Mouse (Mus musculus) liver, embryonic 13.5 days (tissue): ENCODE results near the gene A630001G21Rik. TPM values are rescaled to one million over a fixed set of nuclear protein-coding genes. Genes with fewer than 3 reads are reported as not detected.

Experiments used
- ATAC-seq: fragments of 200-750 bp; cut with Nextera tagmentation; 2 replicates; pipeline ENCODE4 v1.8.0; 2017; ENCODE audit warnings: low read depth, mild to moderate bottlenecking, moderate number of reproducible peaks, moderate library complexity
- DNase-seq: peaks from one replicate; pipeline ENCODE4 v3.0.0; 2022
- H3K27ac ChIP-seq: fragments of 300-500 bp; sonication (generic); 2 replicates; pipeline ENCODE4 v1.5.1; 2015; ENCODE audit warnings: moderate library complexity, mild to moderate bottlenecking, inconsistent platforms
- H3K27me3 ChIP-seq: fragments of 300-500 bp; sonication (generic); 2 replicates; pipeline ENCODE4 v1.6.1; 2015; ENCODE audit warnings: mild to moderate bottlenecking, inconsistent platforms
- H3K36me3 ChIP-seq: fragments of 300-500 bp; sonication (generic); 2 replicates; pipeline ENCODE4 v1.6.1; 2015; ENCODE audit warnings: mild to moderate bottlenecking, inconsistent platforms
- H3K4me1 ChIP-seq: fragments of 300-500 bp; sonication (generic); replicated peaks from 2 replicates; pipeline ENCODE4 v1.6.1; 2015; ENCODE audit warnings: inconsistent platforms
- H3K4me2 ChIP-seq: fragments of 300-500 bp; sonication (generic); 2 replicates; pipeline ENCODE4 v1.6.1; 2015; ENCODE audit warnings: inconsistent platforms, mild to moderate bottlenecking, moderate library complexity
- H3K4me3 ChIP-seq: fragments of 300-500 bp; sonication (generic); replicated peaks from 2 replicates; pipeline ENCODE4 v1.5.1; 2015; ENCODE audit warnings: mild to moderate bottlenecking, inconsistent platforms
- H3K9ac ChIP-seq: fragments of 300-500 bp; sonication (generic); 2 replicates; pipeline ENCODE4 v1.6.1; 2015; ENCODE audit warnings: mild to moderate bottlenecking, inconsistent platforms
- H3K9me3 ChIP-seq: fragments of 300-500 bp; sonication (generic); replicated peaks from 2 replicates; pipeline ENCODE4 v1.6.1; 2016; ENCODE audit warnings: inconsistent platforms
- WGBS: fragments of 180-500 bp; shearing (Covaris S2); methylation state at CpG from one replicate; pipeline ENCODE4 v1.1.7; 2015; ENCODE audit not compliant: insufficient replicate concordance; 5-methylcytosine and 5-hydroxymethylcytosine counted together
- polyA plus RNA-seq: library from polyadenylated mRNA; unstranded; fragments of >200 nt; fragmentation: Nextera tagmentation; extraction: Ambion mirVana; gene quantifications from 2 replicates; pipeline ENCODE4 v1.2.1, GENCODE M21; 2015

A630001G21Rik gene
- polyA plus RNA-seq, 1 experiment from 2014 or later: 2.6 TPM

GRCm38 (mm10) chr1:85750650-85751049, 27.8 kb downstream of the A630001G21Rik start:
- Histone ChIP-seq H3K4me2 (no peak overlapping the region), H3K4me3 (no peak overlapping the region), H3K27ac (no peak overlapping the region), H3K36me3 (no peaks in the 10 kb centered on the region), H3K9me3 (no peaks in the 10 kb centered on the region), H3K4me1 (peaks cover 14% of the 10 kb centered on the region), H3K27me3 (no peaks in the 10 kb centered on the region), H3K9ac (no peak overlapping the region)
- 35% methylated on average over 4 of the region's 4 CpGs for WGBS
- DNase-seq (no peak), ATAC-seq (no peak)

- no peak for ATAC-seq
- 79% methylated on average over 2 of the region's 2 CpGs for WGBS
- DNase-seq: no peak
- Histone ChIP-seq H3K27ac (no peak overlapping the region), H3K9ac (no peak overlapping the region), H3K36me3 (no peaks in the 10 kb centered on the region), H3K27me3 (no peaks in the 10 kb centered on the region), H3K4me1 (peaks cover 14% of the 10 kb centered on the region), H3K9me3 (no peaks in the 10 kb centered on the region), H3K4me3 (no peak overlapping the region), H3K4me2 (no peak overlapping the region)
Measured at GRCm38 (mm10) chr1:85749829-85750228, 28.6 kb downstream of the A630001G21Rik start.

DNA sequence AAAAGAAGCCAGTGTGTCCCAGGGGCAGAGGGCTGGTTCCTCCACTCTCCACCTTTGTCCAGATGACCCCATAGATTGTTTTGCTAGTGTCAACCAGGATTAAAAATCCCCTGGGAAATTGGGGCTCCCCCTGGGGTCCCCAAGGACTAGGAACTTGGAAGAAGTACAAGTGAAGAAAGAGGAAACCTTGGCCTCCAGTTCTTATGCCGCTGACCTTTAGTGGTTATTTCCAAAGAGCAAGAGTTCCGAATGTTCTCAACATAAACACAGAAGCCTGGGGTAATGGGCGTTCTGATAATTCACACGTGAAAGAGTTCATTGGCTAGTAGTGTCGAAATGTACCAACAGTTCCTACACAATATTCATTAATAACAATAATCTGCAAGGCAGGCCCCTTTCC, 31.9 kb downstream of the A630001G21Rik start:
- Histone ChIP-seq H3K4me1 (peaks cover 10% of the 10 kb centered on the region), H3K27ac (no peak overlapping the region), H3K9me3 (no peaks in the 10 kb centered on the region), H3K9ac (no peak overlapping the region), H3K4me3 (no peak overlapping the region), H3K27me3 (no peaks in the 10 kb centered on the region), H3K36me3 (no peaks in the 10 kb centered on the region), H3K4me2 (no peak overlapping the region)
- 68% methylated on average over 5 of the region's 5 CpGs for WGBS
- DNase-seq (no peak), ATAC-seq (no peak)

DNA sequence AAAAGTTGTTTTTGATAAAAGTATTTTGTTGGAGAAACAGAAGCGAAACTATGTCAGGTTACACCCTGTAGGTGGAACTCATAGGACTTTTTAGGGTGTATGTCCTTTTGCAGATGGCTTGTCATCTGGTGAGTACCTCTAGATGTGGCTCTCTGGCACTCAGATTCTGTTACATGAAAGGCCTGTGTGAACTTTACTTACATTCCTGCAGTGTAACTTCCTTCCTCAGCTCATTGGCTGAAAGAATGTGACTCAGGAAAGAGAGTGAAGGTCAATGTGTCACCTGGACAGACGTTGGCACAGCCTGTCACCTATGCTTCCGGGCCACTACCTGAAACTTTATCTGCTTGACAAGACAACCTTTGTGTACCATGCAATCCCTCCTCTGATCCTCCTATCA, 33.9 kb downstream of the A630001G21Rik start:
- DNase-seq (no peak), ATAC-seq (no peak)
- no peak overlapping the region for H3K9ac ChIP-seq
- 58% methylated on average over 3 of the region's 3 CpGs for WGBS
- no peak overlapping the region for H3K4me2 ChIP-seq
- no peaks in the 10 kb centered on the region for H3K9me3 ChIP-seq
- H3K4me3 ChIP-seq: no peak overlapping the region
- H3K27me3 ChIP-seq: no peaks in the 10 kb centered on the region
- H3K4me1 ChIP-seq: no peaks in the 10 kb centered on the region
- H3K27ac ChIP-seq: no peak overlapping the region
- H3K36me3 ChIP-seq: no peaks in the 10 kb centered on the region

DNA sequence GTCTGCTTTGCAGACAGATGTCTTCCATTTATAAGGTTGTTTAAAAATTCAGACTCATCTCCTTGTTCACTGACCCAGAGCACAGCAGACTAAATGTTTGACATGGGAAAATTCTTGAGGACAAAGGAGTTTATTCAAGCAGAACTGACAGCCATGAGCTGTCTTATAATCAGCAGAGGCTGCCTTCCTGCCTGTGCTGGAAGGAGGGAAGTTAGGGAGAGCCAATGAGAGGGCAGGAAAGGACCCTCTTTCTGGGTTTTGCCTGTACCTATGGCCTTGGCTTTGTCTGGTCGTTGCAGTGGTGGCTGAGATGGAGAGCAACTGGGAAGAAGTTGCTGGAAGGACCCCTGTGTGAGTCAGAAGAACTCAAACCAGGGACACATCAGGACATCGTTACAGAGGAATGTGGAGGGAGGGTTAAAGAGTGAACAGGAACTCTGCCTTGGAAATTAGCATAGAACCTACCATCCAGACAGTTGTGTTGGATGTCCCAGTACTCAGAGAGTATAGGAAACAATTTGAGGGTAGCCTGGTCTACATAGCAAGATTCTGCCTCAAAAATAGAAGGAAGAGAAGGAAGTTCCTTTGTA, 35.4 kb downstream of the A630001G21Rik start:
- Histone ChIP-seq H3K9me3 (no peaks in the 10 kb centered on the region), H3K4me1 (no peaks in the 10 kb centered on the region), H3K4me3 (no peak overlapping the region), H3K4me2 (no peak overlapping the region), H3K27me3 (no peaks in the 10 kb centered on the region), H3K36me3 (no peaks in the 10 kb centered on the region), H3K9ac (no peak overlapping the region), H3K27ac (no peak overlapping the region)
- ATAC-seq (no peak), DNase-seq (no peak)
- 18% methylated on average over 2 of the region's 2 CpGs for WGBS

- Histone ChIP-seq H3K4me2 (no peak overlapping the region), H3K27me3 (no peaks in the 10 kb centered on the region), H3K4me1 (no peaks in the 10 kb centered on the region), H3K9ac (no peak overlapping the region), H3K27ac (no peak overlapping the region), H3K4me3 (no peak overlapping the region), H3K36me3 (no peaks in the 10 kb centered on the region), H3K9me3 (no peaks in the 10 kb centered on the region)
- 71% methylated on average over 5 of the region's 5 CpGs for WGBS
- DNase-seq (no peak), ATAC-seq (no peak)
Measured at GRCm38 (mm10) chr1:85742333-85742732, 36.1 kb downstream of the A630001G21Rik start.

GRCm38 (mm10) chr1:85740923-85741322, 37.5 kb downstream of the A630001G21Rik start:
- ATAC-seq: no peak
- H3K4me1 ChIP-seq: peaks cover 5% of the 10 kb centered on the region
- H3K27ac ChIP-seq: no peak overlapping the region
- H3K36me3 ChIP-seq: no peaks in the 10 kb centered on the region
- H3K4me2 ChIP-seq: no peak overlapping the region
- WGBS: 65% methylated on average over 6 of the region's 6 CpGs
- H3K9me3 ChIP-seq: no peaks in the 10 kb centered on the region
- H3K27me3 ChIP-seq: no peaks in the 10 kb centered on the region
- no peak for DNase-seq
- H3K4me3 ChIP-seq: no peak overlapping the region
- H3K9ac ChIP-seq: no peak overlapping the region

- H3K9me3 ChIP-seq: no peaks in the 10 kb centered on the region
- no peak overlapping the region for H3K27ac ChIP-seq
- no peaks in the 10 kb centered on the region for H3K27me3 ChIP-seq
- H3K4me3 ChIP-seq: no peak overlapping the region
- H3K36me3 ChIP-seq: no peaks in the 10 kb centered on the region
- no peak for DNase-seq
- H3K9ac ChIP-seq: no peak overlapping the region
- peaks cover 15% of the 10 kb centered on the region for H3K4me1 ChIP-seq
- no peak for ATAC-seq
- no peak overlapping the region for H3K4me2 ChIP-seq
Measured at GRCm38 (mm10) chr1:85739819-85740218, 38.6 kb downstream of the A630001G21Rik start.

DNA sequence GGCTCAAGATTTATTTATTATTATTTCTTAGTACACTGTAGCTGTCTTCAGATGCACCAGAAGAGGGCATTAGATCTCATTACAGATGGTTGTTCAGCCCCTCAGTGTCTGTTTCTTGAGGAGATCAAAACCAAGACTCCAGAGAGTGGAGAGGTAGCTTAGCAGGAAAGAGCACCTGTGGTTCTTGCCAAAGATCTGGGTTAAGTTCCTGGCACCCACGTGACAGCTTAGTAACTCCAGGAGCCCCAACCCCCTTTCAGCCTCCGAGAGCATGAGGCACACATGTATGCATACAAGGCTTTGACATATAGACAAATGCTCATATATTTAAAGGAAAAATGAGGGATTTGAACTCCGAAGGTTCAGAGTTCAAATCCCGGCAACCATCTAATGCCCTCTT, 39.4 kb downstream of the A630001G21Rik start:
- 80% methylated on average over 4 of the region's 4 CpGs for WGBS
- Histone ChIP-seq H3K9ac (no peak overlapping the region), H3K36me3 (no peaks in the 10 kb centered on the region), H3K4me1 (peaks cover 18% of the 10 kb centered on the region), H3K4me3 (no peak overlapping the region), H3K4me2 (no peak overlapping the region), H3K27ac (no peak overlapping the region), H3K27me3 (no peaks in the 10 kb centered on the region), H3K9me3 (no peaks in the 10 kb centered on the region)
- DNase-seq (no peak), ATAC-seq (no peak)

GRCm38 (mm10) chr1:85736355-85737184, 41.9 kb downstream of the A630001G21Rik start:
- Histone ChIP-seq H3K4me1 (peaks cover 18% of the 10 kb centered on the region), H3K36me3 (0 out of 2 replicates have a peak, but pooled peaks cover 3% of the 10 kb centered on the region), H3K27me3 (no peaks in the 10 kb centered on the region), H3K9ac (peak overlapping the region; percentile 72), H3K9me3 (no peaks in the 10 kb centered on the region), H3K27ac (peak overlapping the region; percentile 70), H3K4me3 (peak overlapping the region; percentile 55), H3K4me2 (peak overlapping the region; percentile 78)
- ATAC-seq (peak; percentile 35), DNase-seq (peak; percentile 74)
- WGBS: 26% methylated on average over 18 of the region's 18 CpGs

- peak; percentile 91 for ATAC-seq
- WGBS: 20% methylated on average over 13 of the region's 13 CpGs
- Histone ChIP-seq H3K36me3 (0 out of 2 replicates have a peak, but pooled peaks cover 3% of the 10 kb centered on the region), H3K4me3 (peak overlapping the region; percentile 55), H3K9ac (peak overlapping the region; percentile 72), H3K27ac (peak overlapping the region; percentile 70), H3K4me1 (peaks cover 18% of the 10 kb centered on the region), H3K9me3 (no peaks in the 10 kb centered on the region), H3K27me3 (no peaks in the 10 kb centered on the region), H3K4me2 (peak overlapping the region; percentile 78)
- peak; percentile 69 for DNase-seq
Measured at GRCm38 (mm10) chr1:85735463-85736123, 42.9 kb downstream of the A630001G21Rik start.
